Mouse (Mus musculus): ENCODE results near the gene Ttc39b.

Gene Ttc39b

DNA sequence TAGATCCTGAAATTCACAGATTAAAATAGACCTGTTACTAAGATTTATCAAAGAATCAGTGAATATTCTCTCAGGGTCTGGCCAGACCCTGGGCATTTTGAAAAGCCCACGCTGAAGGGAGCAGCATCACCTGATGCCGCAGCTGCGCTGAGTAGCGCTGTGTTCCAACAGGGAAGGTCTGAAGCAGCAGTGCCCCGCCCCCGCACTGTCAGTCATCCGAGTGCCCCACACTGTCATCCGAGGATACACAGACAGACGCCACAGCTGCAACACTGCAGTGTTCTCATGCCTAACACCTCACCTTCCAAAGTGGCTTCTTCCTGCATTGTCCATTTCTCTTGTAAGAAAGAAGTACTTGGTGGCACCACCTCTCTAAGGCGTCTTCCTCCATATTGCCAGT is 96.0 kb downstream of the Ttc39b start:
- DNase-seq = no peak

DNA sequence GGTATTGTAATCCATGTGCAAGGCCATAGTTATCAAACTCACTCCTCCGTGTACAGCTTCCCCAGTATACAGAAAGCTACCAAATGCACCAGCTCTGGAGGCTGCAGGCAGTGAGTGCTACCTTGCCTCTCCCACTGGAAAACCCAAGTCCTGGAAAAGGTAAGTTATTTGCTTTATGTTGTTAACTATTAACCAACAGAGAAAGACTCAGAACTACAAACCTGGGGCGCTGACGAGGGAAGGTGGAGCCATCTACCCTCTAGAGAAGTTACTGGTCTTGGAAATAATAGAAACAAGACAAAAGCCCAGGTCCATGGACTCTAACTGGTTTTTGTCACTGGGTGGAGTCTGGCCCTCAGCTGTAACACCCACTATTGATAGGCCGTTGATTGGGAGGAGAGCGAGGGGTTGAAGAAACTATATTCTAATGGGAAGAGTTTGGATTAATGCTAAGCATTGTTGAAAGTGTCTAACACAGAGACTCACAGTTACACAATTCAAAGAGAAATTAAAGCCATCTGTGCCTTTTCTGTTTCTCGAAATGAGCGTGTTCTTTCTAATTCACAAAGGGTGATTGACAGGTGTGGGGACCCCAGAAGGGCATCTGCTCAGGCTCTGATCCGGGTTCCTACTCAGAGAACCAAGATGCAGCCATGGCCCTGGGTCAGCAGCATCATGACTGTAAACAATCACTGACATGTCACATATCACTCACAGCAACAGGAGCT is 98.3 kb downstream of the Ttc39b start:
- no peak for DNase-seq

DNA sequence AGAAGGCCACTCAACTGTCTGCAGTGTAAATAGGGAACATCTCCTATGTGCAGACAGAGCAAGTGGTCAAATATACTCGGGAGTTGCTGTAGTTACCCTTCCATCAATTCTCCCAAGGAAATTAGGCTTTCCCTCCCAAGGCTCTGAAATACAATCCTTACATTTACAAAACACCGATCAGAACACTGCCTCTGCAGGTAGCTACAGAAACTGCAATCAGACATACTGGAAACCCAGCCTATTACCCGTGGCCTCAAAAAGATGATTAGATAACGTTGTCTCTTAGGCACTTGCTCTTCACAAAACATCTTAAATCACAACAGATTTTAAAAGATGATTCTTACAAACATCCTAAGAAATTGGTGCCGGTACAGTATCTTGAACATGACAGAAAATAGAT is 99.8 kb downstream of the Ttc39b start:
- peak in 1 of 2 experiments; percentile 30 for DNase-seq

DNA sequence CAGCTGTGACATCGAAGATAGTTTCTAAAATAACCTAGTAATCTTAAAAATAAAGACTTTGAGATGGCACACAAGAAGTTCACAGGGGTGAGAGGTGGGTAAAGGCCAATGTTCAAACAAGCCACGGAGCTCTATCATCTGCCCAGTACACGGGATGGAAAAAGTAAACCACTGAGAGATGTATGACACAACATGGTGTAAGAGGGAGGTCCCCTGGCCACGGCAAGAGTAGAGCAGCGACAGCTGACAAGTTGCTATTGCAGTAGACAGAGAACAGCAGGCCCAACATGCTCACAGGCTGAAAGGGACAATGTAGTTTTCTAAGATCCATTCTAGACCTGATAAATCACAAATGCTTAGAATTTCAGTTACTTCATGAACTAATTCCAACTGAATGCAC is 100.9 kb downstream of the Ttc39b start:
- no peak for DNase-seq

DNA sequence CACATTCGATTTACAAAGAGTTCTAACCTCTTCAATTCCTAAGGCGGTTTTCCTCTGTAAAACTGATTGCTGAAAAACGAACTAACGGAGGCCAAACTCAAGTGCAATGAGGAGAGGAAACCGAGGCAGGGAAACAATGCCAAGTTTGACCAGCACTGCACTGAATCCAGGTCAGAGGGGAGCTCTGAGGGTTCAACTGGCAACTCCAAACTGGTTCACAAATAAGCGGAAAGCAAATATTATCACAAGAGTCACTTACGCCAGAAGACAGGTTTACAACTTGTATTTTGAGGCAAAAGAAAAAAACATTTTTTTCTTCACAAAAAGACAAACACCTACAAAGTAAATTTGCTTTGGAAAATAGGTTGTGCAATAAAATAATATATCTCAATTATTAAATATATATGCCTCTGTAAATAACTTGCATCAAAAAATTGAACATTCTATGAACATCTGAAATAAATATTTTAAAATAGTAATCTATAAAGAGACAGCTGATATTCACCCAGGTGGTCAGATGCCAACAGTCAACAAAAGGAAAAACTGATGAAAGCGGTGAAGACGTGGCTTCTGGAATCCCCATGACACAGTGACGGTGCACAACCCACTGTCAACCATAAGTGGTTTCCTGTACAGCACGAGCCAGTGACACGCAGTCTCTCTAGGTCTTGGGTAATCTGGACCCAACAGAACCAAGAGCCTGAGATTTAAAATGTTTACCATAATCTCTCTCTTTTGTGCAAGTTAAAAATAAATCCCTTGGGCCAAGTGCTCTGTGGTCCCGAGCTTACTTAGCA is 103.1 kb downstream of the Ttc39b start:
- no peak for DNase-seq

DNA sequence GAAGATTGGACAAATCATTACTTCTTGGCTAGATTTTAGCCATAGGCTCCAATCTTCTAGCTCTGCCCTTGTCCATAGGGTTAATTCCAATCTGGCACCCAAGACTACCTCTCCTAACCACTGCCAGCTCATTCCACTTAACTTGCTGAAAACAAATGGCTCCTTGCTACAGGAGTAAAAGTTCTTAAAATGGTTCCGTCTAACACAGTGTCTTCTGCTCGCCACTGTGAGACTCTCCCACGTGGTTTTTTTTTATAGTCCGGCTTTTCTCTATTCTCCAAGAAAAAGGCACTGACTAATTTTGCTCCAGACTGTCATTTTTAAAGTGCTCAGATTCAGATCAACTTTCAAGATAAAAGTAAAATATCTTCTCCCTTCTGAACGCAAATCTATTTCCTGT is 104.8 kb downstream of the Ttc39b start:
- DNase-seq = no peak

DNA sequence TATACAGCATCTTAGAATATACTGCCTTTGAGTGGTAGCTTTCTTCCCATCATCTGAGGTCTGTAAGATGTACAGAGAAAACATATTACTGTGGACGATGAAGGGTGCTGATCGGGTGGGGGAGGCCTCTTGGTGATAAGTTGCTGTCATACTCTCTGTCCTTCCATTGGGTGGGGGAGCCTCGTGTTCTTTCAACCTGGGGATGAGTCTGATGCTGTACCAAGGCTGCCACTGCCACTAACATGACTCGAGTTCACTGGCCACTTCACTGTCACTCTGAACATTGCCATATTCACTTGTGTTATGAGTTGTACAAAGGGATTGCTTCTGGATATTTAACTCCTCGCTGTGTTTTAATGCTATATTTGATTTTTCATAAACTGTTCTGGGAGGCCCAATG is 106.9 kb downstream of the Ttc39b start:
- no peak for DNase-seq

DNA sequence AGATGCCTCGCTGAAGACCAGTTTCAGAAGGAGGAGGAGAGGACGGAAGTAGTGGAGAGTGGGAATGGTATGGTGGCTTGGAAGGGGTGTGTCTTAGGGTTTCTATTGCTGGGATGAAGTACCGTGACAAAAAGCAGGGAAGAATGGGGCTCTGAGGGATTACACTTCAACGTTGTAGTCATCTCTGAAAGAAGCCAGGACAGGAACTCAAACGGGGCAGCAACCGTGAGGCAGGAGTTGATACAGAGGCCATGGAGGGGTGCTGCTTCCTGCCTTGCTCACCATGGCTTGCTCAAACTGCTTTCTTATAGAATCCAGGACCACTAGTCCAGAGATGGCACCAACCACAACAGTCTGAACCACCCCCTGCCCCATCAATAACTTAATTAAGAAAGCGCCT is 107.7 kb downstream of the Ttc39b start:
- no peak for DNase-seq

DNA sequence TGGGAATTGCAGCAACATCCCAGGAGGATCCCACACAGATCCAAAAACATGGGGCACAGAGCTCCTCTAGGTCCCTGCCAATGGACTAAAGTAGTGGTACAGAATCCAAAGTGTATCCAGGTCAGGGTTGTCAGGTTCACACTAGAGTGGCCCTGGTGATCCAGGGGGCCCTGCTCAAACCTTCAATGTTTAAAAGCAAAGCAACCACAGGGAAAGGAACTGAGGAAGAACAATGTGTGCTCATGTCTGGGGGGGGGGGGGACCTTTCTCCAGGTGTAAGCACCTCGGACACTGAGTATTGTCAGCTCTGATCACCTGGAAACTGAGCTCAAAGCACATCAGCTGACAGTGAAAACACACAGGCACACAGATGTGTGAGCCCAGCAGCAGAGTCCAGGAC is 108.3 kb downstream of the Ttc39b start:
- DNase-seq = no peak

DNA sequence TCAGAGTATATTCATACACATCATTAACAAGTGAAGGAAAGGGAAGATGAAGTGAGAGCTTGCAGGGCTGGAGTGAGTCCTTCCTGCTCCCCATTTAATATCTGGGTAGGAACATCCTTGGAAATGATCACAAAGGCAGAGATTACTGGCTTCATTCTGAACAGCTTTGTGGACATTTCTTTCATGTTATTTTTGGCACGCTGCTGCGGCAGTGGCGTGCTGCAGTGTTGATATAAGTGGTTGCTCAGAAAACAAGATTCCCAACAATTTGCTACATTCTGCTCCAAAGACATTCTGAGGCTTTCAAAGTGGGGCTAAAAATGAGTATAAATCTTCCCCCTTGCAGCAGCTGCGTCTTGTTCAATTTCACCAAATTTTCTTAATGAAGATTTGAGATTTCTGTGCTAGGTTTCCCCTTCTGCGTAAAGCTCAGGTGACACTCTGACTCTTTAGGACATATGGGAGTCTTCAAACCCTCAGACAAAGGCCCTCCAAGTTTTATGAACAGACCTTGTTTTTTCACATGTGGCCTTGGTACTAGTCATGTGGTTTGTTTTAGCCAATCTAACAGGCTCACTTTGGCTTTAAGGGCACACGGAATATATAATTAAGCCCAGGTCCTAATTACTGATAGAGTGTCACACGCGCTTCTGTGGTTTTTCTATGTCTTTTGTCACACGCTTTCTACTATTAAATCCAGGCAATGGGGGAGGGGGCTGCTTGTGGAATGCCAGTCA is 109.1 kb downstream of the Ttc39b start:
- no peak for DNase-seq

DNA sequence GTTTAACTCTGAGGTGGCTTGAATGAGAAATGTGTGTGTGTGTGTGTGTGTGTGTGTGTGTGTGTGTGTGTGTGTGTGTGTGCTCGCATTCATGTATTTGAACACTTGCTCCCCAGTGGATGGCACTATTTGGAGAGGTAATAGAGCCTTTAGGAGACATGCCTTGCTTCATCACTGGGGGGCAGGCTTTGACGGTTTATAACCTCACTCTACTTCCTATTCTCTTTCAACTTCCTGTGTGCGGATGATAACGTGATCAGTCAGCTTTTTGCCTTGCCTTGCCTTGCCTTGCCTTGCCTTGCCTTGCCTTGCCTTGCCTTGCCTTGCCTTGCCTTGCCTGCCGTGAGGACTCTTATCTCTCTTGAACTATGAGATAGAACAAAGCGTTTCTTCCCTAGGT is 110.3 kb downstream of the Ttc39b start:
- no peak for DNase-seq

DNA sequence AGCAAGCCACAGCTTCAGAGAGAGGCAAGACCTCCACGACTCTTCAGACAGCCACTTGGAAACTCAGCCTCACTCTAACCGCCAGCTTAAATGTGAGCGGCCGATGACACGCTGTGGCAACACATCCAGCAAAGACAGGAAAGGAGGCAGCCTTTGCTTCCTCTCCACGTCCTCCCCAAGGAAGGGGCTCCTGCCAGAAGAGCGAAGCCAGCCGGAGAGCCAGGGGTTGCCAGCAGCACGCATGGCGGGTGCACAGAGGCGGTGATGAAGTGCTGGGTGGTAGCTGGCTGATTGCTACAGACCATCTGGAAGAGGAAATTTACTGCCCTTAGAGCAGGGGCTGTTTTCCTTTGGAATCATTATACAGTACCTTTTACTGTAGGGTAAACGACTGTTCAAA is 112.3 kb downstream of the Ttc39b start:
- no peak for DNase-seq

DNA sequence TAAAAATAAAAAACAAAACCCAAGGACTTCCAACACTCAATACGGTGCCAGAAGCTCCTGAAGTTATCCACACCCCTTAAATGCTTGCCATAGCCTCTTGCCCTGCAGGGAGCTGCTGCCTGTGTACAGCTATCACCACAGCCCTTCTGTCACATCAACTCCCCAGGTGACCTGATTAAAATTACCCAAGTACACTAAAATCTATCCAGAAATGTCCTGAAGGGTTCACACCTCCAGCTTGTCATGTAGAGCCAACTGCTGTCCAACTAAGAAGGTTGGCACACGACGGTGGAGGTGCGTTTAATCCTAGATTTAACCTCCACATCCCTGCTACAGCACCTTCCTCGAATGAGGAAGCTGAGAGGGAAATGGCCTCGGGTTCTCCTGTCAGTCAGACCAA is 113.6 kb downstream of the Ttc39b start:
- DNase-seq = peak in 1 of 2 experiments; percentile 26

DNA sequence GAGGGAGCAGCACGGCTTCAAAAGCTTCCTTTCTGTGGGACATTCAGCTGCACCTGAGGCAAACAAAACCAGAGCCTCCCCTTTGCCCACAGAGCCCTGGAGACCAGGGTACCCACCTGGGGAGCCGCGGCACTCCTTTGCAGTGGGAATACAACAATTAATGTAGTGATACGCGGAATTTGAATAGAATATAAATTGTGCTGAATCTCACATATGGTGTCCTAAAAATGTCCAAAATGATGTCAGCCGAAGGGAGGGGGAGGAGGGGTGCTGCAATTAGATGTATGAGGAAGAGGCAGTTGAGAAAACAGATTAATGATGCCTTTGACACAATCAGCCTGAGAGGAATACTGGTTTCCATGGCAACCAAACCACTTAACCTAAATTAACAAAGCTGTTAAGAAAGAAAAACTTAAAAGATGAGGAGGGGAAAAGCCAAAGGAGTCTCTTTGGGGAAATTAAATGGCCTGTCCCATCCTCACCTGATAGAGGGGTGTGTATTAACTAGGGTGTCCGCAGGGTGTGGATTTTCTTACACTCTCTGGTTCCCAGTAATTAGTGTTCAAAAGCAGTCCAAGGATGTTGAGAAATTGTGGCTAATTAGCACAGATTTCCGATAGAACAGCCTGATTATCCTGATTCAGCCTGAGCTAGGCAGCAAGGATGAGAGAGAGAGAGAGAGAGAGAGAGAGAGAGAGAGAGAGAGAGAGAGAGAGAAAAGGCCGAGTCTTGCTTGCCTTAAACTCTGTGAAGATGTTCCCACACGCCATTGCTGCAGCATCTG is 117.1 kb downstream of the Ttc39b start:
- DNase-seq = peak; percentile 52 to 60

DNA sequence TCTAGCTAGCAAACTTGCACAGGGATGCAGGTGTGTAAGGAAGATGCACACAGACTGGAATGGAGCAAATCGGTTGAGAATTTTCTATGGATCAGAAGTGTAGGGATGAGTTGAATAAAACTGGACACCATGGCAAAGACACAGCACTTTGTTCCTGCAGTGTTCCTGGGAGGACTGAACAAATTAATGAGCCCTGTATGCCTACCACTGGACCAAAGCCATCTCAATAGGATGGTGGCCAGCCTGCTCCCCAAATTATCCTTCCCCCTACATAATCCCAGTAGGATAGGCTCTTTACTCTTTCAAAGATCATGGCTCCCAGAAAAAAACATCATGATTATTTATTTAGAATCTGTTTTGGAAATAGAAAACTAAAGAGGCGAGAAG is 117.6 kb downstream of the Ttc39b start:
- peak; percentile 26 to 52 for DNase-seq

DNA sequence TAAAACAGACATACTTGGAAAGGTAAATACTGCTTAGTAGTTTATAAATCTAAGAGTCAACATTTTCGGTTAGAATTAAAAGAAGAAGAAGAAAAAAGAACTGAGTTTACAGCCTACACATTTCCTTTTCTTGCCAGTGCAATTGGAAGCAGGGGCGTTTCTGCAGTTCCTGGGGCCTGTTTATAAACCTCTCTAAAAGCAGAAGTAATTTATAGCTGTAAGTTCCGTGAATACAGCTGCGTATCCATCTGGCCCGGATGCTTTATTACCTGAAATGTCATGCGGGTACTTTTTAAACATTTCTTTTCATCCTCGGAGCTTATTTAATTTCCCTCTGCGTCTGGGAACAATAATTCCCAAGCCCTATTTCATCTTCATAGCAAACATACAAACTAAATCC is 124.7 kb downstream of the Ttc39b start:
- no peak for DNase-seq

DNA sequence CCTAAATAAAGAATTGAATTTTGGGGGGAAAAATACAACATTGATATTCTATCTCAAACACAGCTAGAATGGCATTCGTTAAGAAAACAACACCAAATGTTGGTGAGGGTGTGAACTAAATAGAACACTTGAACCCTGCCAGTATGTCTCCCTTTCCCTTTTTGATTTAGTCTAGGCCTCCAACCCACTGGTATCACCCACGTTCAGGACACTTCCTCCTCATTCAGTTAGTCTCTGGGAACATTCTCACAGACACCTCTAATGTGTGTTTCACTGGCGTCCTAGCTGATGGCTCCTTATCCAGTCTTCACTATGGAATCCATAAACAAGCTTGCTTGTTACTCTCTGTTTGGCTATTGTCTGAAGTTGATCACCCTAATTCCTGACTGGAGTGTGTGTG is 125.9 kb downstream of the Ttc39b start:
- DNase-seq = no peak

DNA sequence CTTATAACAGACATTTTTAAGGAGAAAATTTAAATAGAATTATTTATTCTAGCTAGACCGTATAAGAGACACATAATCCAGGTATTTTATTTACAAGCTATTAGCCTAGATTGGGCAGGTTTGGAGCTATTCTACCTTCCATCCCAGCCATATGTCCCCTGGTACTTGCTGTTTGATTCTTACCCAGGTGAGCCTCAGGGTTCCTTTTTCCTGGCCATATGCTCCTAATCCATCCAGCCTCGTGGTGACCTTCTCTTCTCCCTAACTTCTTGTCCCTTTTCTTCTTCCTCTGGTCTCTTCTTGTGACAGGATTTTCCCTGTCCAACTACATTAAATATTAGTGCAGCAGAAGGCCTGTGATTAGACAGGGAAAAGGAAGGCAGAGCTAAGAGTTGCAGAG is 134.3 kb downstream of the Ttc39b start:
- DNase-seq = no peak

DNA sequence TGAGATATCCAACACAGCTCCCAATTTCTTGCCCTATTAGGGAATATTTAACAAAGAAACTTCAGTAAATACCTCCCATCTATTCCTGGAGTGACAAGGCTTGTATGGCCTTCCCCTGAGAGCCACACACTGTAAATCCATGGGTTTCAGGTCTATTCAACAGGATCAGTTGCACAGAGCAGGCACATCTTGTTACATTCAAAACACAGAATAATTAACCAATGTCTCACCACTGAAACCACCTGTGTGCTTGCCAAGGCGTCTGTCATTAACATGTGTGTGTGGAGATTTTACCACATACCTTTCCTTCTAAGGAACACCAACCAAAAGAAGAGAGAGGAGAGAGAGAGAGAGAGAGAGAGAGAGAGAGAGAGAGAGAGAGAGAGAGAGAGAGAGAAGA is 136.7 kb downstream of the Ttc39b start:
- no peak for DNase-seq

DNA sequence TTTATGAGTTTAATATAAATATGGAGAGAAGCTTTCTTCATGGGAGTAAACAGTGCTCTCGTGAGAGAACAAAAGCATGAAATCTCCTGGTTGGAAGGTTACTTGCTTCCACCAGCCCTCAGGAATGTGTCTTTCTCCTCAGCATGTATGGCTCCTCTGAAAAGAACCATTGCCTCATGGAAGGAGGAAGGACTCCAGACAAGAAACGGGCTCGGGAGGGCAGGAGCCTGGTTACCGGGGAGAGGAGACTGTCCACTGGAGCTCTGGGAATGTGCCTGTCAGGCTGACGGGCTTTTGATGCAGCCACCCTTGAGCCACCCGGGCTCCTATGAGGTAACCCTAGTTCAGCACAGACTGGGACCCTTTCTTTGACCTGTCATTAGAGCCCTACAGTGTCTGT is 137.6 kb downstream of the Ttc39b start:
- no peak for DNase-seq

DNA sequence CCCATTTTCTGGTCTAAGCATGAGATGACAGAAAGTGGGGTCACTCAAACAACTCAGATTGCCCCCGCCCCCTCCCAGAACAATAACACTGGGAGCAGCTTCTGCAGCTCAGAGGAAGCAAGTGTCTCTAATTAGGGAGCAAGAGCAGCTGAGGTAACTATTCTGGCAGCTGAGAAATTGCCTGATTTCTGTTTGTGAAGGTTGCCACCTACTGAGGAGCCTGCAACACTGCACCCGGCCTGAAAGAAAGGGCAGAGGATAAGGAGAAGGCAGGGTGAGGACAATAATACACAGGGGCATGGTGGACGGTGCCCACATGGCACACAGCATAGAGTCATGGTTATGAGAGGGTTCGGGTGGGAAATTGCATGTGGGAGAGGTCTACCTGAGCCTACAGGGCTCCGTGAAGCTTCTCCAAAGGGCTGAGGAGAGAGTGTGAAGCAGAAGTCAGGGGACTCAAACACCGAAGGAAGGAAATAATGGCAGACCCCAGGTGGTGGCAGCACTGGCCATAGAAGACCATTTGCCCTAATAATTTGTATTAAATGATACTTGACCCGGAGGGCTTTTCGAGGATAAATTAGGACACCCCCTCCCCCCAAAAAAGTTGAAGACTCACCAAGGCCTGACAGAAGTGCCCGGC is 140.6 kb downstream of the Ttc39b start:
- DNase-seq = peak; percentile 73 to 81

Data from cerebellum, postnatal 36 days (tissue).